Mouse (Mus musculus) spleen, postnatal 36 days (tissue): Measurements from ENCODE around the gene Tbx21.

Source experiments
- DNase-seq, 2 experiments: peaks; one replicate each; pipeline ENCODE4 v3.0.0; 2022; ENCODE audit warnings: low spot score in 2 of 2, mixed read lengths in 1 of 2

The Tbx21 gene

DNA sequence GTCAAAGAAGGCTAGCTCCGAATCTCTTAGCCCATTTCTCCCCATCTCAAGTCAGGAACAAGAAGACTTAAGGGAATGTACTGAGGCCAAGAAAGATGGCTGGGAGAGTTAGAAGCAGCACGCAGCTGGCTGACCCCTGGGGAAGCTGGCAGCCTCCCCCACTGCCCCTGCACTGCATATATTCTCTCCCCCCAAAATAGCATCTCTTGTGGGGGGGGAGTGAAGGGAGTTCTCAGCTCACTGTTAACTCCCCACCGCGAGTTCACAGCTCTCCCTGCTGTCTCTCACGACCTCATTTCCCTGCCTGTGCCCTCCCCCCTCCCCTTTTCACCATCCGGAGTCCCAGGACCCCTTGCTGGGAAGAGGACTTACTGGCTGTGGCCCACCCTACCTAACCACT is 17.1 kb upstream of the Tbx21 start:
- DNase-seq = no peak

DNA sequence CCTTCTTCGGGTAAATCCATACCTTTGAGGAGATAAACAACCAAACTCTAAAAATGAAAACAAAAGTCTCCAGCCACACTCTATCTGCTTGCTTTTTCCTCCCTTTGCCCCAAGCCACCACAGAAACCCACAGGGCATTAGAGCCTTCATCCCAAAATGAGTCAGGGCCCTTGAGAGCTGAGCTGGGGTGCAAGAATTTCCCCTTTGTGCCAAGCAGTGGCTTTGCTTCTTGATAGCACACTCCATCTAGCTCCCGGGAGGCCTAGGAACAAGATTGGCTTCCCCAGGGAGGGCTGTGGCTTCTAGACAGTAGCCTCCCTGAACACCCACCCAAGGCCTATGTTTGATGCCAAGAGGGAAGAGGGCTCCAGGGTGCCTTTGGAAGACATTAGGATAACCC is 16.6 kb upstream of the Tbx21 start:
- no peak for DNase-seq

DNA sequence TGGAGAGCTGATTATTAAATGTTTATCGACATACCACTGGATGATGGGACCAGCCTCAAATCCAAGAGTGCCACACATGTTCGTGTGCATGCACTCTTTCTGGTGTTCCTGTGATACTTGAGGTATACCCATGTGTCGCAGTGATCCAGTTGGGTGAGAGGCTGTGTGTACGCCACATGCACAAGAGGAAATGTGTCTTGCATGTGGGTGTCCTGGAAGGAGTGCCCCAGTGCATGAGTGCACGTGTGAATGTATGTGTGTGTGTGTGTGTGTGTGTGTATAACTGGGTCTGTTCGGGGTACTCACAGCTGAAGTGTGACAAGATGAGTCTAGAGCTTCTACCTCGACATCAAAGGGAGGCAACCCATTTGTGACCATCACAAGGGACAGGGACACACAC is 15.2 kb upstream of the Tbx21 start:
- no peak for DNase-seq

DNA sequence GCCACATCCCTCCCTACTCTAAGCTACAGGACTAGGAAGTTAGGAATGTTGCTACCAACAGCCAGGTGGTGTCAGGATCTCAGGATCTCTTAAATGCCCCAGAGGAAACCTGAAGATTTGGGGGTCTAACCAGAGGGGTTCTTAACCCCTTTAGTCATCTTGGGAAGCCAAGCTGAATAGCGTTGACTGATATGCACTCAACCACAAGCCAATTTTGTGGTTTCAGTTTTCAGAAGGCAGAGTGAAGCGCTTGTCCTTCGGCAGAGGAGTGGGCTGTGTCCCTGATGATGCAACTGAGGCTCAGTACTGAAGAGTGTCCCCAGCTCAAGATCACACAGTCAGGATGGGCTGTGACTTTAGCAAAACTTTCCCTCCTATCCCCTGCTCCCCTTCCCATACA is 13.8 kb upstream of the Tbx21 start:
- no peak for DNase-seq

DNA sequence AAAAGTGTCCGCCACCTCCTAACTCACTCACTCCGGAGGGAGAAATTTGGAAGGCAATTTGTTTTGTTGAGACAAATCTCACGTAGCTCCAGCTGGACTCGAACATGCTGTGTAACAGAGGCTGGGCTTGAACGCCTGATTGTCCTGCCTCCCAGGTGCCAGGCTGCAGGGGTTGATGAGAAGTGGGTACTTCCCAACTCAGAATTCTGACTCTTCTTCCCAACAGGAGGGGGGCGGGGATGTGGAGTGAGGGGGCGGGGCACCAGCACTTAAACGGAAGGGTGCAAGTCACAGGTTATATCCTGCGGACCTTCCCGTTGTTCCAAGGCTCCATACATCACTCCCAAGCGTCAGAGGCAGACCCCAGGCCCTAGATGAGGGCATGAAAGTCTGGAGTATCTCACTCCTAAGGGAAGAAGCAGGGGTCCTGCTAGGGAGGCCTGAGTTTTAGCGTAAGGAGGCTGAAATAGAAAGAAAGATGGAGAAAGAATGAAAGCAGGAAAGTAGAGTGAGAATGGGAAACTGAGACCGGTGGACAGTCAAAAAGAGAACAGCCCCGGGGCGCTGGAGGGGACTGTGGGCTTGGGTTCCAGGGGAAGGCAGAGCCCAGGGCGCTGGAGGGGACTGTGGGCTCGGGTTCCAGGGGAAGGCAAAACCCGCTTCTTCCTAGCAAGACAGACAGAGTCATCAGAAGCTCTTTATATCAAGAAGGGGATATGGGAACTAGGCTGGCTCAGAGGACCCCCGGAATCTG is 12.5 kb upstream of the Tbx21 start:
- no peak for DNase-seq

DNA sequence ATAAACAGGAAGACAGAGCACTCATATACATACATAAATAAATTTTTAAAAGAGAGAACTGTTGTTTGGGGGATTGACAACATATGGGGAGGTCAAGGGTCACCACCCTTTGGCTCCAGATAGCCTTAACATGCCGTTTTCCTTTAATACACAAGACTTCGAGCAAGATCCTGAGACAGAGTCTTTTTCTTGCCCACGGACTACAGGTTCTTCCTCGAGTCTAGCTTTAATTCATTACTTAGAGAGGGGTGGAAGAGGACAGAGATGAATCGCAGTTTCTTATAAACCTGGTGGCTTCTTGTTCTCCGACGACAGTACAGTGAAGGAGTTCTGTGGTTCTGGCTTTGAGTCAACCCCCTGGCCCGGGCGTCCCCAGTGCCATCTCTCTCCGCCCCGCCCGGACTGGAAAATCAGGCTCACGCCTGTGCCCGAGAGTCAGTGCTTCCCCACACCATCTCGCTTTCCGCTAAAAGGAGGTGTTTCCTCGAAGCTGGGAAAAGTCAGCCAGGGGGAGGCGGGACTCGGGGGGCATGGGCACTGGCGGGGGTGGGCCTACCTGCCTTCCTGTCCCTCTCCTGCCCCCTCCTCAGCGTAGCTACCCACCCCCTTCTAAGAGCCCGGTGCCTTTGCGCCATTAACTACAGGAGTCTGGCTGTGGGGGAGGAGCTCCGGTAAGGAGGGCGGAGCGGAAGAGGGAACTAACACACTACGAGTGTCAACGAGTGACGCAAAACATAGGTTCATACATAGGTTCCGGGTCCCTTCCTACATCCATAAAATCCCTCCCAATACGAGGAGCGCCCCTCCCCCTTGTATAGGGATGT is 11.7 kb upstream of the Tbx21 start:
- peak; percentile 80 to 83 for DNase-seq

DNA sequence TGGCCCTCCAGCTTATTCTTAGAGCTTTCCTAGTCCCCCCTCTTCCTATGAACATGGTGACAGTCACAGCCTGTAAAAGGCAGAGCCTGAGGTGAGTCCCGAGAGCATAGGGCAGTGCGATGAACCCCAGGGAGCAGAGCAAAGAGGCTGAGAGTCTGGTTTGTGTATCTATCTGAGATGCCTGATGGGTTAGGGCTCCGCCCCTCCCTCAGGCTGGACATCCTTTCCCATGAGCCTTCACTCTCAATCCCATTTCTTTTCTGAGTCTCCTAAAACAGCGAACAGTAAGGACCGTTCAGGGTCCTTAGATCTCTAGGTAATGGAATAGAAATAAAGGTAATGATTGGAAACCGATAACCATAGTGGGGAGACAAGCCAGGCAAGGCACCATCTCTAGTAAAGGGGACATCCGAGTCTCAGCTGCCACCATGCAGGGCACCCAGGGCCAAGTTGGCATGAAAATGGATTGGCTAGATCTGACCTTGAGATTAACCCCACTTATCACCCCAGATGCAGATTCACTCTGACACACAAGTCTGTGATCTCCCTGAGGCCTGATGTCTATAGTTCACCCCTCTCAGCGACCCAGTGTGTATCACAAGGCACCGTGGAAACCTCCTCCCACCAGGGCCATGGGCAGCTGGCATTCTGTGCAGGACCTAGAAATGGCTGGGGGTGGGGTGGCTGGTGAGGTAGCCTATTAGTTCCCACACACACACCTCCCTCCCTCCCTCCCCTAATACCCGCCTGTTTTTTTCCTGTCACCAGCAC is 9.3 kb upstream of the Tbx21 start:
- no peak for DNase-seq

DNA sequence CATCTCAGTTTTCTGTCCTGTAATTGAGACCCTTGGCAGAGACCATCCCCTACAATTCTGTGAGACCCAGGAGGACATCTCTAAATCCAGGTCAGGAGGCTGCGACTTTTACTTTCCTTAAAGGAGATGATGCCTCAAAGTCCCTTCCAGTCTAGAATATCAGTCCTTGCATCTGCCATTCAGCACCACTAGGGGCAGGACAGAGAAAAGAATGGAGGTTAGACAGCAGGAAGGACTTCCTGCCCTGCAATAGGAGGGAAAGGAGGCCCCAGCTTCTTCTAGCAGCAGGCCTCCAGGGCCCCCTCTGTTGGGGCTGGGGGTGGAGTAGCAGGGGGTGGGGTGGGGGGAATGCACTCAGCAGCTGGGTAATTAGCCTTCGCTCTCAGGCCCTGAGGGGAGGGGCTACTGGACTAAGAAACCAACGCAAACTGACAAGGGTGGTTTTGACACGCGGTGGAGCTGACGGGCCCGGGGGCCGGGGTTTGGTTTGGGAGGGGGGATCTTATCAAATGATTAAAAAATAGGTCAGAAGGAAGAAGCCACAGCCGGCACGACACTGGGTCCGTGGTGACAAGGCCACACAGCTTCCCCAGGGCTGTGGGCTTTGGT is 8.3 kb upstream of the Tbx21 start:
- DNase-seq = no peak

DNA sequence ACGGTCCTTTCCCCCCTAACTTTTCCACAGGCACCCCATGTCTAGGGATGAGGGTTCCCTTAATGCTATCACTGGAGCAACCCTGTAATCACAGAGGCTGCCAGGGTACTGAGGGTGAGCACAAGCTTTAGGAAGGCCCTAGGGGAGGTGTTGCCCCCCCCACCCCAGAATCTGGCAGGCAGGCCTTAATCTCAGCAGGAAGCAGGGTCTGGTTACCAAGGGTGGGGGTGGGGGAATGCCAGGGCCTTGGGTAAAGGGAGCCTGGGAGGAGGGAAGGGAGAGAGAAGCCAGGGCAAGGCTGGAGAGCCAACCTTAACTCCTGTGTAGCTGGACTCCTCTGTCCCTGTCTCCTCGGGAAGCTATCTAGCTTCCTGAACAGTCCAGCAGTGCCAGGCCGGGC is 5.5 kb upstream of the Tbx21 start:
- no peak for DNase-seq

DNA sequence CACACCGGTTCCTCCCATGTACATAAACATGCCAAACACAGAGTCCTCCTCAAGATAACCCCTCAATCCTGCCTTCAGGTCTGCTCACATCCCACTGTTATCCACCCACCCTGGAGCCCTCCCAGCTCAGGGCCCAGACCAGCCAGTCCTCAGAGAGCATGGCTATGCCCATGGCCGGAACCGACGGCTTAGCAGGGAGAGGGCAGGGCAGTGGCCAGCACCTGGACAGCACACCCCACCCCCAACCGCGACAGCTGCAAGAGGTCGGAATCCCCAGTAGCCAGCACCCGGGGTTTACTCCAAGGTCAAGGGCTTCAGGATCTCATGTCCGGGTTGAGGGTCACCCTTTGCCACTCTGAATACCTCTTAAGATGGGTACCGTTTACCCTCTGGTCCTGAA is 5.1 kb upstream of the Tbx21 start:
- no peak for DNase-seq

DNA sequence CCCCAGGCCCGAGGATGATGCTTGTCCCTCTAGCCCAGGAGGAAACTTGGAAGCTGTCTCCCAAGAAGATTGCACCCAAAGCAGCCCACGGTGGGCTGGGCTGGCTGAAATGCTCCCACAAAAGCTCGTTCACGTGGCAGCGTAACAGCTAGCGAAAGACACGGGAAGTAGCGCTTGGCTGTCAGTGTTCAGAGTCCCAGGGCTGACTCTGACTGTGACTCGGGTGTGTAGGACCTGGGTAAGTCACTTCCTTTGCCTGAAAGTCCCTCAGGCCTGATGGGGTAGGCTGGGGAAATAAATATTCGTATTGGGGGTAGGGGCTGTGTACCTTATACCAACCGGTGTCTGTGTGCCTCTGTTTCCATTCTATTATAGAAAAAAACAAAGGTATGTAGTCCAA is 666 bp upstream of the Tbx21 start:
- DNase-seq = no peak

DNA sequence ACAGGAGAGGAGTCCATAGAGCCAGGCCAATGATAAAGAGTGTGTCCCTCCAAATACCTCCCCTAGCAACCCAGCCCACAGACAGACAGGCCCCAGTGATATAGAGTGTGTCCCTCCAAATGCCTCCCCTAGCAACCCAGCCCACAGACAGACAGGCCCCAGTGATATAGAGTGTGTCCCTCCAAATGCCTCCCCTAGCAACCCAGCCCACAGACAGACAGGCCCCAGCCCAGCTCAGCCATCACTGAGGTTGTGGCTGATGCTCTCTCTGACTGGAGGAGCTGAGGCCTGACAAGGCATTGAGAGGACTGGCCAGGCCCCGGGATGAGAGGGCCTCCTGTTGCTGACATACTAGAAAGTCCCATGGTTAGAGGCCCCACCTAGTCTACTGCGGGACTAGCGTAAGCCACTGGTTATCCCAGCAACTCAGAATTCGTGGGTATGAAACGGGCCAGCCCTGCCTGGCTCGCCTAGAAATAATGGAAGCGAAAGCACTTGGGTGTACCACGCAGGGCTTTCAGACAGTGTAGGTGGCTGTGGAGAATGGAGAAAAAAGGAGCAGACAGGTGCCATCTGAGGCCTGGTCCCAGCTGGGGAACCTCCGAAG is 2.5 kb downstream of the Tbx21 start:
- no peak for DNase-seq

DNA sequence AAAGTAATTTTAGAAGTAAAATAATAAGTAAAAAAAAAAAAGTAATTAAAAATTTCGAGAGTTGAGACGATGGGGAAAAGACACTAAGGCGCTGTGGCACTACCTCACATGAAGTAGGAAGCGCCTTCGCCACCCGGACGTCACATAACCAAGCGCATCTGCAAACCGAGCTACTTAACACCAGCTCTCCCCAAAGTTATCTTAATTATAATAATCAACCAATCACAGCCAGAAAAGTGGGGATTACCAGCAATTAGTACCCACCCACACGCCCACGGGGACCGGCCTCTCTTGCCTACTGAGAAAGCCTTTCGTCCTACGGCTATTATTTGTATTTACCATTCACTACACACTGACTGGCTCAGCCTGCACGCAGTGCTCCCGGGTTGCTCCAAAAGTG is 6.2 kb downstream of the Tbx21 start:
- no peak for DNase-seq

DNA sequence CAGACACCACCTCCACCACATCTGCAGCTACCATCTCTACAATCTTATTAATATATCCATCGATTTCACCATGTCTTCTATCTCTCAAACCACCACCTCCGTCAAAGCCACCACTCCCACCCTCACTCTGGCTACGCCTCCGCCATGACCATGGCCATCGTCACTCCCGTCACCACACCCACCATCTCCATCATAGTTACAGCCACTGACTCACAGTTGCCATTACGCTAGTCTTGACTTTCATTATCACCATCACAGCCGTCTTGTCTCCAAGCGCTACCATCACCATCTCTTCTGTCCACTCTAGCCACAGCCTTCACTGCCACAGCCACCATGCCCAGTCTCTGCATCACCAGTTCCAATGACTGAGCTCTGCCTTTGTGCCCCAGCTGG is 11.0 kb downstream of the Tbx21 start:
- no peak for DNase-seq

DNA sequence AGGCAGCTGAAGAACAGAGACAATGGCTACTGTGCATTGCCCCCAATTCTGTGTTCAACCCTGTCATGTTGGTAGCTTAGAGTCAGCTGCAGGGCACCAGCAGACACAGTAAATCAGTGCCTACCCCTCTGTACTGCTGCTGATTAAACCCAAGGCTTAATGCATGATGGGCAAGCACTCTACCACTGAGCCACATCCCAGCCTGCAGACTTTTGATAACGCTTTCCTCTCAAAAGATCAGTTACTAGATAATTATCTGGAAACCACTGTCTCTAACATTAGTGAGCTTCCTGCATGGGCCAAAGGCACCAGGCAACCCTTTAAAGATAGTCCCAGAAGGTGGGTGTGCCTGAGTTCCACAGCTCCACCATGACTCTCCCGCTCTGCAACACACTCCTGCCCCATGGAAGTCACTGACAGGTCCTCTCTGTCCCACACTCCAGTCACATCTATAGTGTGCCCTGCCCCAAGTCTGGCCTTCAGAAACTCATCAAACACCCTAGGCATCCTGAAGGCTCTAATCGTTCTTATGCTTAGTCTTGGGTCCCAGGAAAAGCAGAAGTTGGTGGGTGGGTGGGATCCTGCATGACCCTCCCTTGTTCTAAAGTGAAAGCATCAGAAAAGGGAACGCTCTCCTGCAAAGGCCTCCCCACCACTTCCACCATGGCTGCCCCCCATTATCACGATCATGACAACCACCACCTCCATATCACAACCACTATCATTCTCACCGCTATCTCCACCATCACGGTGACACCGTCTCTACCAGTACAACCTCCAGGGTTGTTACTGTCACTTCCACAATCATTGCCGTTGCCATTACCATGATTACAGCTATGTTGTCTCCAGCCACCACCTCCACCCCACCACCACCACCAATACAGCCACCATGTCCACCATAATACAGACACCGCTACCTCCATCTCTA is 11.7 kb downstream of the Tbx21 start:
- no peak for DNase-seq

DNA sequence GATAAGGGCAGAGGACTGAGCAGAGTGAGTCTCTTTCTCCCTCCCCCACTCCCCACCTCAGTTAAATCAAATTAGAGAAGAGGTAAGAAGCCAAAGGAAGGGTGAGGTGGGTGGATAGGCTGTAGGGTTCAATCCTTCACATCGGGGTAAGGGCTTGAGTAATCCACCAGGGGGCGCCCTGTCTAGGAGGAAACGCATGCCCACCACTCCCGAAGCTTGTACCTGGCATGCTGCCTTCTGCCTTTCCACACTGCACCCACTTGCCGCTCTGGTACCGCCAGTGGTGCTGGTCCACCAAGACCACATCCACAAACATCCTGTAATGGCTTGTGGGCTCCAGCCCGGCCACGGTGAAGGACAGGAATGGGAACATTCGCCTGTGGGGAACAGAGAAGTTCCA is 13.4 kb downstream of the Tbx21 start:
- DNase-seq = peak; percentile 60 to 76

DNA sequence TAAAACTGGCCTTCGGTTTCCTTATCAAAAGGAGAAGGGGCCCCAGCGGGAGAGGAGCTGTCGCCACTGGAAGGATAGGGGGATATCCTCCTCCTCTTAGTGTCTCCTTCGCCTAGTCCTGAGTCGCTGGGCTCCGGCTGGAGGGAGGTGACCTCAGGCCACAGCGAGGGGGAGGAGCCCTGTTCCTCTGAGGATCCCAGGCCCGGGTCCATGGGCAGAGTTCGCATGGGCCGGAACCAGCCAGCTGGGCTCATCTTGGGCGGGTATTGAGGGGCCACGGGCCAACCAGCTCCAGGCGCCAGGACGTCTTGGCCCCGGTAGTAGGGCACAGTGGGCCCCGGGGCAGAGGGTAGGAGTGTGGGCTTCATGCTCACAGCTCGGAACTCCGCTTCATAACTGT is 16.3 kb downstream of the Tbx21 start:
- DNase-seq = no peak

DNA sequence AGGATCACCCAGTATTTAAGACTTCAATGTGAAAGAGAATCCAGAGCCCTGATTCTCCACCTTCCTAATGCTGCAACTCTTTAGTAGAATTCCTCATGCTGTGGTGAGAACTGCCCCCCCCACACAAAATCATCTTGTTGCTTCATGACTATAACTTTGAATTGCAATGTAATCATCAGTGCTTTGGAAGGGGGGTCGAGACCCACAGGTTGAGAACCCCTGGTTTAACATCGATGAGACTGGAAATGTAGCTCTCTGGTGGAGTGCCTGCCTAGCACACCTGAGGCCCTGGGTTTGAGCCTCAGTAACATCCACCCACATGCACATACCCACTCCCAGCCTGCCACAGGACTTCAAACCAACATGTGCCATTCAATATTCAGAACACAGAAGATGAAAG is 20.5 kb downstream of the Tbx21 start:
- DNase-seq = no peak

DNA sequence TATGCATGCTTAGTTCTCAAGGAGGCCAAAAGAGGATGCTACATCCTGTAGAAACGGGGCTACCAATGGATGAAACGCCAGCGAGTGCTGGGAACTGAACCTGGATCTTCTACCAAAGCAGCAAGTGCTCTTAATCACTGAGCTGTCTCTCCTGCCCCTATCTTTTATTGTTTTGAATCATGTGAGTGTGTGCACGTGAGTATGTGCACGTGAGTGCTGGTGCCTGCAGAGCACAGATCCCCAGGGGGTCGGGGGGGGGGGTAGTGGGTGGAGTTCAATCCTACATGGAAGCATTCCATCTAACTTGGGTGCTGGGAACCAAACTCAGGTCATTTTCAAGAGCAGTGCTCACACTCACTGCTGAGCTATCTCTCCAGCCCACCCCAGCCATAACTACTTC is 28.8 kb downstream of the Tbx21 start:
- no peak for DNase-seq

DNA sequence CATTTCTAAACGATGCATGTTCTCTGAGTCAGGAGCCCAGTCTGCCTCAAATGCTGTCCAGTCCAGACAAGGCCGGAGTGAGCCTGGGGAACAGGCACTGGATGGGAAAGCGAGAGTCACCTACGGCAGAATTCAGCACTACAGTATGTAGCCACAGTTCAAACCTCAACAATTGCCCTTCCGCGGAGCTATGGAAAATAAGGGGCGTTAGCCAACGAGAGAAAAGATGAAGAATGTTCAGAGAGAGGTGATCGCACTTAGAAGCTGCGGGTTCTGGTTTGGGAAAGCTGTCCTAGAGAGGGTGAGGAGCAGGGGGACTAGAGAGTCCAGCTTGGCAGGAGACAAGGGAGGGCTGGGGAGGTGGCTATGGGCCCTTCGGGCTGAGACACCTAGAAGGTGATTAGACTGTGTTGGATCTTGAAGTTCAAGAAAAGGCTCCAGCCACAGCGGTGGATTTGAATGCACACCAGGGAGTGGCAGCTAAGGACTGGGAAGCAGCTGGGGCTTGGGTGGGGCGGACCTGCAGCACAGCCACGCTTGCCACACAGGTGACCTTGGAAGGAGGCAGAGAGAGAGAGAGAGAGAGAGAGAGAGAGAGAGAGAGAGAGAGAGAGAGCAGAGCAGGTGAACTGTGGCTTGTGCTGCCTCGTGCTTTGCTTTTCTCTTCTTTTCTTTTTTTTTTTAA is 30.2 kb downstream of the Tbx21 start:
- DNase-seq = no peak
